Mouse (Mus musculus) spleen, adult 2 months (tissue): ENCODE measurements at regions not wholly inside any gene's neighbourhood (a gene's known extent, or its start where the extent isn't known, plus 50 kb on each side); places are given as distances from the start of the nearest gene placed in this dataset.
"Not testable (repeated sequence)": the region's sequence is repeated elsewhere in the genome, so short reads cannot be mapped to it uniquely, and the experiment has no call there.

Experiments
- DNase-seq, 2 experiments: peaks; one replicate each; pipeline versions ENCODE4 v3.0.0 to v3.0.0-alpha.2; 2012 to 2021; ENCODE audit warnings: low spot score in 2 of 2, low read depth in 1 of 2
- H3K27ac ChIP-seq: fragments of 200-500 bp; 2 replicates; pipeline ENCODE4 v1.5.1; 2012; ENCODE audit warnings: low read length, inconsistent platforms; ENCODE audit not compliant: insufficient read depth
- H3K27me3 ChIP-seq: fragments of 200-500 bp; 2 replicates; pipeline ENCODE4 v1.6.1; 2012; ENCODE audit warnings: mild to moderate bottlenecking, moderate library complexity, low read length, inconsistent platforms; ENCODE audit not compliant: control insufficient read depth, insufficient read depth
- H3K36me3 ChIP-seq: fragments of 200-500 bp; 2 replicates; pipeline ENCODE4 v1.6.1; 2012; ENCODE audit warnings: mild to moderate bottlenecking, low read length, inconsistent platforms; ENCODE audit not compliant: control insufficient read depth, insufficient read depth
- H3K4me1 ChIP-seq: fragments of 200-500 bp; 2 replicates; pipeline ENCODE4 v1.6.1; 2011; ENCODE audit warnings: inconsistent platforms; ENCODE audit not compliant: control insufficient read depth, insufficient read depth, insufficient read length
- H3K4me3 ChIP-seq: fragments of 200-500 bp; 2 replicates; pipeline ENCODE4 v1.5.1; 2011; ENCODE audit warnings: mild to moderate bottlenecking, inconsistent platforms; ENCODE audit not compliant: insufficient read depth, insufficient read length; ENCODE audit errors: extremely low read depth
- CTCF ChIP-seq: fragments of 200-500 bp; IDR thresholded peaks from 2 replicates; pipeline ENCODE4 v1.5.1; 2011; ENCODE audit warnings: mild to moderate bottlenecking, inconsistent platforms; ENCODE audit not compliant: insufficient read depth, insufficient read length, insufficient replicate concordance; ENCODE audit errors: extremely low read depth
- POLR2A ChIP-seq: fragments of 200-500 bp; IDR thresholded peaks from 2 replicates; pipeline ENCODE4 v1.6.1; 2011; ENCODE audit warnings: low read depth, low read length, inconsistent platforms
- whole genome bisulfite sequencing: fragments of 180-500 bp; shearing (Covaris S2); methylation state at CpG from one replicate; pipeline ENCODE4 v1.1.7; 2018; 5-methylcytosine and 5-hydroxymethylcytosine counted together

DNA sequence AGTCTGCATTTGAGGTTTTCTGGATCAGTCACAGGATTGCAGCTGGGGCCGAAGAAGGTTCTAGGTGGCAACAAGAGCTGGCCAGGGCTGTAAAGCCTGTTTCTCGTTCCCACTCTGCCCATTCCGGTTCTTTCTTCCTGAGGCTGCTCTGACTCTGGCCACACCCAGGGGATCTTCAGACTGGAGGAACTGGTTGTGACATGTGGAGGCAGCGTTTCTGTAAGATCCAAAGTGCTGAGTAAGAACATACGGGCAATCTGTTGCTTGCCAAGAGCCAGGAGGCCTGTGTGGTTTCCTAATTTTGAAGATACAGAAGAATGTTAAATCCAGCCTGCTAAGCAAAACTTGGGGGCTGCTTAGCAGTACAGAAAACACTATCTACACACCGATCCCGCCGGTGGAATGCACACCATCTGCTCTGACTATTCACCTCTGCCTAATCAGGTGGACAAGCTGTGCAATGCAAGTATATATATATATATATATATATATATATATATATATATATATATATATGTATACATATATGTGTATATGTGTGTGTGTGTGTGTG is 99.3 kb upstream of the Bmp2k start:
- no peak overlapping the region for H3K27ac ChIP-seq
- H3K4me3 ChIP-seq: no peak overlapping the region
- no peaks in the 10 kb centered on the region for H3K36me3 ChIP-seq

DNA sequence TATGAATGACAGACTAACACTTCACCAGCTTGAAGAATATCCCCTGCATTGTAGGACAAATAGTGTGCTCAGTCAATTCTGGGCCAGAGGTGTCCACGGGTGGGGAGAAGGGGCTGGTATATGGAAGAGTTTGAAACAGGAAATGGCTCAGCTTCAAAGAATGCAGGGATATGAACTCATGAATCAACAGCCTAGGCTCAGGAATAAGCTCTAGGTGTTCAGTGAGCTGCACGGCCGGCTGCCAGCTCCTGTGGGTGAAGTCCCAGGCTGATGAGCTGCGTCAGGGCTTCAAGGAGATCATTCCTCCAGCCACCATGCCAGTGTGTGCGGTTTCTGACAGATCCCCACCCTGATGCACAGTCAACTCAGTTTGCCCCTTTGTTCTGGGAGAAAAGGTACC is 98.8 kb upstream of the Bmp2k start:
- no peaks in the 10 kb centered on the region for H3K27me3 ChIP-seq
- no peaks in the 10 kb centered on the region for H3K4me1 ChIP-seq
- H3K4me3 ChIP-seq: no peak overlapping the region
- H3K27ac ChIP-seq: no peak overlapping the region
- 84% methylated on average over 5 of the region's 5 CpGs for WGBS
- DNase-seq: no peak
- H3K36me3 ChIP-seq: no peaks in the 10 kb centered on the region
- TF ChIP-seq POLR2A: no peak
- TF ChIP-seq CTCF: no peak

More for the DNA sequence above, 99.3 kb upstream of the Bmp2k start:
- Histone ChIP-seq H3K27me3 (no peaks in the 10 kb centered on the region), H3K4me1 (no peaks in the 10 kb centered on the region)
- no peak for DNase-seq
- 24% methylated on average over 8 of the region's 8 CpGs for WGBS
- TF ChIP-seq POLR2A (no peak), CTCF (no peak)

DNA sequence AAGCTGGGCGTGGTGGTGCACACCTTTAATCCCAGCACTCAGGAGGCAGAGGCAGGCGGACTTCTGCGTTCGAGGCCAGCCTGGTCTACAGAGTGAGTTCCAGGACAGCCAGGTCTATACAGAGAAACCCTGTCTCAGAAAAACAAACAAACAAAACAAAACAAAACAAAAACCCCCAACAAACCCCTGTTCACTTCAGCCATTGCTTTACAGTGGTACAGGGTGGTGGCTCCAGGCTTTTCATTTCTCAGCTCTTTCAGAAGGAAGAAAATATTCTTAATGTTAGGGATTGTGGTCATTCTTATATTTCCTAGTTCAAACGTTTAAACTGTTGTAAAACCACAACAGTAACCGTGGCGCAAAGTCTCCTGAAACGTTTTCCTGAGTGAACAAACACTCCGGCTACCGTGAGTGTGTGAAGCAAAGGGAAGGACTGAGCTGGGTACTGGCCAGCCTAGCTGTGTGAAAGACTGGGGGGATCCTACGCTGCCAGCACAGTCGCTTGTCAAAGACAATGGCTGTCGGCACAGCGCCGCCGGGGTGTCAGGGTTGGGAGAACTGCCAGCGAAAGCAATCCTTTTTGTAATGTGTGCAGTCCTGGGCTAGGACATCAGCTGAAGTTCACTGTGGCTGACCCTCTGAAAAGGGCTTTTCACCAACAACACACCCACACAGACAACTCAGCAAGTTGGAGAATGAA is 91.8 kb upstream of the Bmp2k start:
- no peak overlapping the region for H3K27ac ChIP-seq
- peak overlapping the region; percentile 6; the same call in 1 of the 2 replicates for H3K4me3 ChIP-seq

DNA sequence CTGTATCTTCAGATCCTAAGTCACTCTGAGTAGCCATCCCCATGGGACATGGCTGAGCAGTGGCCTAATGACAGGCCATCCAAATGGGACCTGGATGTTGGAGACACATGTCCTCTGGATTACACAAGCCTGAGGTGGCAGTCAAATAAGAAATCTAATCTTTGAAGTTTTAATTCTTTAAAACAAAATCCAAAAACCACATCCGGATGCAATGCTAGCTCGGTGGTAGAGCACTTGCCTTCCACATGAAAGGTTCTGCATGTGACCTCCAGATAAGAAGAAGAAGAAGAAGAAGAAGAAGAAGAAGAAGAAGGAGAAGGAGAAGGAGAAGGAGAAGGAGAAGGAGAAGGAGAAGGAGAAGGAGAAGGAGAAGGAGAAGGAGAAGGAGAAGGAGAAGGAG is 89.1 kb upstream of the Bmp2k start:
- H3K4me1 ChIP-seq: peaks cover 24% of the 10 kb centered on the region; the same call in 1 of the 2 replicates
- 44% methylated on average over 2 of the region's 2 CpGs for WGBS

More for the DNA sequence above, 91.8 kb upstream of the Bmp2k start:
- H3K27me3 ChIP-seq: no peaks in the 10 kb centered on the region
- peaks cover 10% of the 10 kb centered on the region; the same call in 1 of the 2 replicates for H3K4me1 ChIP-seq
- no peak for DNase-seq
- no peak for TF ChIP-seq POLR2A
- no peak for TF ChIP-seq CTCF
- WGBS: 23% methylated on average over 17 of the region's 17 CpGs
- no peaks in the 10 kb centered on the region for H3K36me3 ChIP-seq

DNA sequence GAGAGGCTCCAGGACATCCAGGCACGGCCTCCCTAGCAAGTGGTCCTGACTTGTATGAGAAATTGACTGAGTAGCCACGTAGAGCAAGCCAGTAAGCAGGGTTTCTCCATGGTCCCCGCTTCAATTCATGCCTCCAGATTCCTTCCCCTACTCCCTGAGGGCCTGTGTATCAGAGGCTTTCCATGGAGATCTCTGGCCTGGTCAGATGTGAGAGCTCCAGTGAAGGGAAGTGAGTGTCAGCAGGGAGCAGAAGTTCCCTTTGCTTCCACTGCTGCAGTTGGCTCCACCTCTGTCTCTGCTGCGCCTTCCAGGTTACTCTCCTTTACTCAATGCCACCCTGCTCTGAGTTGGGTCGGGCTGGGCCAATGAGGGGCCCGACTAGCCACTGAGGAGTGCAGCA is 88.3 kb upstream of the Bmp2k start:
- Histone ChIP-seq H3K27me3 (no peaks in the 10 kb centered on the region), H3K36me3 (no peaks in the 10 kb centered on the region), H3K4me1 (peaks cover 24% of the 10 kb centered on the region; the same call in 1 of the 2 replicates), H3K27ac (no peak overlapping the region; the same call in 1 of the 2 replicates), H3K4me3 (no peak overlapping the region)
- 82% methylated on average over 6 of the region's 6 CpGs for WGBS
- TF ChIP-seq POLR2A: no peak
- no peak for DNase-seq

More for the DNA sequence above, 89.1 kb upstream of the Bmp2k start:
- not testable (repeated sequence) for H3K27me3 ChIP-seq, H3K36me3 ChIP-seq, H3K27ac ChIP-seq, DNase-seq, H3K4me3 ChIP-seq

DNA sequence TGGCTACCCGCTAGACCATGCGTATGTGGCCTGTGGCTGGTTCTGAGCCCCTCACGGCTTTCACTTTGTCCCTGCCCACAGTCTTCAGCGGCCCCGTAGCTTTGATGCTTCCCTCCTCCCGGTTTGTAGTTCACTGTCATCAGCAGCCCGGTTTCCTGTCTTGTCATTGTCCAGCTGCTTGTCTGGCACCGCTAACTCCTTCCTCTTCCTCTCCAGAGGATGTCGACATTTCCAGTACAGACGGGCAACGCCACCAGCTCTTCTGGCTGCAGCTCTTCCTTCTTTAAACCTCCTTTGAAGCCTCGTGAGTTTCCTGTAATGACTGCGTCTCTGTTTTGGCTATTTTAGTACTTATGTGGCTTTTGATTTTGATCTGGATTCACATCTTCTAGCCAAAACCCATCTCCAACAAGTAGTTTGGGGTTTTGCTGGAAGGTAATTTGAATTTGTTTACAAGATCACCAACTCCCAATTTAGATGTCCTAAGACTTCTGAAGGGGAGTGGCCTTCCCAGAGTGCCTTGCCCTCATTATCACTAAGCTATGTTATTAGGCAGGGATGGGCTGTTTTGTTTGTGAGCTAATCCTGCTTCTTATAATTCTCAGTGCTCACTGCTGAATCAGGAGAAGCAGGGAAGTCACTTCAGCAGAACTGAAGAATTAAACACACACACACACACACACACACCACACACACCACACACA is 85.8 kb upstream of the Bmp2k start:
- WGBS: 1% methylated on average over 13 of the region's 13 CpGs
- no peak for TF ChIP-seq CTCF
- DNase-seq: peak in 1 of 2 experiments; percentile 51
- Histone ChIP-seq H3K27me3 (no peaks in the 10 kb centered on the region), H3K36me3 (no peaks in the 10 kb centered on the region), H3K4me3 (peak overlapping the region; percentile 43), H3K4me1 (peaks cover 31% of the 10 kb centered on the region; the same call in 1 of the 2 replicates), H3K27ac (peak overlapping the region; percentile 51)

DNA sequence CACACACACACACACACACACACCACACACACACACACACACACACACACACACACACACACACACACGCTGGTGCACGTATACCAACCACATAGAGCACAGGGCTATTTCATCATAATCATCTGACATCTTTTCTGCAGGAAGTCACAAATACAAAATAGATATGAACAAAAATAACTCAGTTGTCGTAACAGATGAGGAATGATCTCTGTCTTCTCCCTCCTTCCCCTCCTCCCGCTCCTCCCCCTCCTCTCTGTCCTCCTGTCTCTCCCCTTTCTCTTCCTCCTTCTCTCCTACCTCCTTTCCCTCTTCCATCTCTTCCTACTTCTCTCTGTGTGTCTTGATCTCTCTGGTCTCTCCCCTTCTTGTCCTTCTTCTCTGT is 85.2 kb upstream of the Bmp2k start:
- TF ChIP-seq POLR2A (no peak), CTCF (no peak)
- H3K36me3 ChIP-seq: no peaks in the 10 kb centered on the region
- H3K27ac ChIP-seq: peak overlapping the region; percentile 51
- DNase-seq: no peak
- 20% methylated on average over 4 of the region's 4 CpGs for WGBS
- H3K4me1 ChIP-seq: peaks cover 31% of the 10 kb centered on the region; the same call in 1 of the 2 replicates
- no peak overlapping the region for H3K4me3 ChIP-seq
- H3K27me3 ChIP-seq: no peaks in the 10 kb centered on the region
